In genomic region chr10:38994719-38995450, GRCm38 (mm10) we compare ENCODE assay signal across 28 mouse cellular contexts. TPM values are rescaled to one million over a fixed set of nuclear protein-coding genes. Genes with fewer than 3 reads are reported as not detected.
A peak's percentile ranks its signal among the peaks of the same experiment; 100 is the strongest.
DNase-seq lines count a peak whose midpoint lies in the region; ATAC-seq and TF ChIP-seq lines count a peak whose summit lies in the region.
"Had no signal": no experiment of that assay in that cellular context is flagged by ENCODE, and none has a peak within 500 bp of the region (broad histone marks: within the 10 kb centered on the region; RNA-seq: fewer than 3 reads in every experiment).

No protein-coding gene starts in this region.

- peak; percentile 88 for ATAC-seq in Patski
- ATAC-seq in forebrain, embryonic 13.5 days, result no peak
- ATAC-seq: forebrain, embryonic 15.5 days; liver, embryonic 12.5 days; midbrain, embryonic 13.5 days had no signal

- in situ Hi-C loops in Patski (cut with MboI; ENCODE audit: low pct_unique_long_range_greater_than_20kb), result no loop called here

- H3K4me1 ChIP-seq in heart, adult 2 months (ENCODE audit: control insufficient read depth, insufficient read depth, low read length), result peaks cover 13% of the 10 kb centered on the region
- H3K4me1 ChIP-seq in heart, embryonic 10.5 days, result 0 out of 2 replicates have a peak, but pooled peaks cover 5% of the 10 kb centered on the region
- no peaks in the 10 kb centered on the region for H3K4me1 ChIP-seq in forebrain, embryonic 13.5 days
- H3K4me1 ChIP-seq: forebrain, embryonic 15.5 days; hindbrain, embryonic 12.5 days; limb, embryonic 12.5 days; liver, embryonic 12.5 days; midbrain, embryonic 13.5 days; neural tube, embryonic 12.5 days had no signal

- WGBS in heart, adult 2 months, result 65% methylated on average over 9 of the region's 9 CpGs
- WGBS in heart, embryonic 10.5 days, result 85% methylated on average over 9 of the region's 9 CpGs
- WGBS in forebrain, embryonic 13.5 days, result 87% methylated on average over 9 of the region's 9 CpGs

- H3K36me3 ChIP-seq in heart, adult 2 months (ENCODE audit: control insufficient read depth, insufficient read depth, low read length), result peaks cover 43% of the 10 kb centered on the region
- H3K36me3 ChIP-seq in heart, embryonic 10.5 days, result peaks cover 4% of the 10 kb centered on the region; the same call in 1 of the 2 replicates
- no peaks in the 10 kb centered on the region for H3K36me3 ChIP-seq in forebrain, embryonic 13.5 days (ENCODE audit: poor library complexity, severe bottlenecking)
- H3K36me3 ChIP-seq: forebrain, embryonic 15.5 days; hindbrain, embryonic 12.5 days; kidney, embryonic 15.5 days; limb, embryonic 12.5 days; liver, embryonic 12.5 days; midbrain, embryonic 13.5 days; neural tube, embryonic 12.5 days had no signal

- peak overlapping the region; percentile 61 for H3K27ac ChIP-seq in heart, adult 2 months
- H3K27ac ChIP-seq in heart, embryonic 10.5 days, result no peak overlapping the region
- no peak overlapping the region for H3K27ac ChIP-seq in forebrain, embryonic 13.5 days
- H3K27ac ChIP-seq: forebrain, embryonic 15.5 days; heart, embryonic 13.5 days; hindbrain, embryonic 12.5 days; kidney, embryonic 15.5 days; limb, embryonic 12.5 days; liver, embryonic 12.5 days; midbrain, embryonic 13.5 days; neural tube, embryonic 12.5 days had no signal

- H3K9me3 ChIP-seq in heart, embryonic 10.5 days, result no peaks in the 10 kb centered on the region
- H3K9me3 ChIP-seq in forebrain, embryonic 13.5 days (replicated peaks), result no peaks in the 10 kb centered on the region
- H3K9me3 ChIP-seq: forebrain, embryonic 15.5 days; heart, embryonic 13.5 days; hindbrain, embryonic 12.5 days; kidney, embryonic 15.5 days; limb, embryonic 12.5 days; liver, embryonic 12.5 days; midbrain, embryonic 13.5 days; neural tube, embryonic 12.5 days had no signal

- TF ChIP-seq POLR2A in heart, adult 2 months (IDR thresholded peaks at IDR 0.05; ENCODE audit: insufficient read depth, low read depth, low read length), result no peak

- no peak for TF ChIP-seq EP300 in heart, adult 2 months (IDR thresholded peaks at IDR 0.05; ENCODE audit: insufficient read depth, low read depth, low read length)

- H3K9ac ChIP-seq in heart, adult 2 months (ENCODE audit: low read depth, low read length), result no peak overlapping the region
- H3K9ac ChIP-seq in forebrain, embryonic 13.5 days, result no peak overlapping the region
- H3K9ac ChIP-seq: forebrain, embryonic 15.5 days; heart, embryonic 13.5 days; hindbrain, embryonic 12.5 days; kidney, embryonic 15.5 days; limb, embryonic 12.5 days; liver, embryonic 12.5 days; midbrain, embryonic 13.5 days; neural tube, embryonic 12.5 days had no signal

- H3K4me2 ChIP-seq in forebrain, embryonic 13.5 days, result no peak overlapping the region
- H3K4me2 ChIP-seq: forebrain, embryonic 15.5 days; heart, embryonic 13.5 days; hindbrain, embryonic 12.5 days; kidney, embryonic 15.5 days; limb, embryonic 12.5 days; liver, embryonic 12.5 days; midbrain, embryonic 13.5 days; neural tube, embryonic 12.5 days had no signal

- no peak for TF ChIP-seq CTCF in heart, adult 2 months (IDR thresholded peaks at IDR 0.05)
- no peak for TF ChIP-seq CTCF in Patski (IDR thresholded peaks at IDR 0.05)

- H3K79me2 ChIP-seq in heart, adult 2 months (replicated peaks; ENCODE audit: control insufficient read depth, insufficient read depth, low read length), result peaks cover 6% of the 10 kb centered on the region

- intact Hi-C loops in heart, adult 2 months (cut with DNase I), result no loop called here

- CTCF ChIA-PET in Patski (lab: Charles Lee), result interaction anchor here (0.6 to 1.3 kb wide), 2 partner anchors 34 to 459 kb away, joined by 3 read pairs; no protein-coding TSS in a partner anchor

- POLR2A ChIA-PET in Patski (lab: Charles Lee), result interaction anchor here (0.6 to 1.5 kb wide), 2 partner anchors 14 to 119 kb away, joined by 5 read pairs; no protein-coding TSS in a partner anchor

- H3K27me3 ChIP-seq in heart, adult 2 months (ENCODE audit: control insufficient read depth, insufficient read depth, low read length), result no peaks in the 10 kb centered on the region
- H3K27me3 ChIP-seq in heart, embryonic 10.5 days (ENCODE audit: insufficient read depth, poor library complexity, severe bottlenecking), result no peaks in the 10 kb centered on the region
- no peaks in the 10 kb centered on the region for H3K27me3 ChIP-seq in Patski
- no peaks in the 10 kb centered on the region for H3K27me3 ChIP-seq in forebrain, embryonic 13.5 days
- H3K27me3 ChIP-seq: forebrain, embryonic 15.5 days; heart, embryonic 13.5 days; hindbrain, embryonic 12.5 days; kidney, embryonic 15.5 days; limb, embryonic 12.5 days; liver, embryonic 12.5 days; midbrain, embryonic 13.5 days; neural tube, embryonic 12.5 days had no signal

- DNase-seq in adrenal gland, postnatal 14 days, result peak; percentile 14
- no peak for DNase-seq in adrenal gland, adult 8-10 months
- DNase-seq in heart, adult 2 months, result no peak
- DNase-seq in heart, embryonic 10.5 days (ENCODE audit: low spot score), result no peak
- peak; percentile 57 for DNase-seq in Patski (ENCODE audit: low read depth, low spot score)
- DNase-seq in fibroblast of lung, adult 2 months (ENCODE audit: low read depth), result peak; percentile 87
- no peak for DNase-seq in frontal cortex, postnatal 14 days (ENCODE audit: low spot score in 2 of 2)
- DNase-seq: cerebellum, adult 2 months; cerebellum, postnatal 36 days; embryo, embryonic 11 days; heart, postnatal 14 days; kidney, adult 11 months; kidney, postnatal 36 days; layer of hippocampus, postnatal 36 days; lung, adult 2 months; right cerebral cortex, postnatal 25 days; thymus, postnatal 36 days had no signal

- H3K4me3 ChIP-seq in heart, adult 2 months, result no peak overlapping the region
- no peak overlapping the region for H3K4me3 ChIP-seq in heart, embryonic 10.5 days
- no peak overlapping the region for H3K4me3 ChIP-seq in forebrain, embryonic 13.5 days
- H3K4me3 ChIP-seq: erythroblast, embryonic 14.5 days; forebrain, embryonic 15.5 days; heart, embryonic 13.5 days; hindbrain, embryonic 12.5 days; kidney, embryonic 15.5 days; limb, embryonic 12.5 days; liver, embryonic 12.5 days; midbrain, embryonic 13.5 days; neural tube, embryonic 12.5 days had no signal

RNA-seq across cellular contexts. Expression of gene Lama4, which starts 29.6 kb away (rescaled TPM):
- total RNA-seq in adrenal gland, postnatal 14 days (2021), result 79.0 and 87.8 TPM in 2 replicates
- 10 to 100 TPM; 23.3 to 76.8 (median 55.6) TPM for total RNA-seq in adrenal gland, adult 8-10 months (2022)
- total RNA-seq in heart, adult 2 months (2021), result 10 to 100 TPM; 51.8 to 55.4 TPM
- 40.7 and 52.7 TPM in 2 replicates for polyA plus RNA-seq in heart, adult 2 months (2012; rRNA removed)
- polyA plus RNA-seq in heart, embryonic 10.5 days (2016; fragmentation: Nextera tagmentation; extraction: Ambion mirVana), result 60.0 and 129 TPM in 2 replicates
- polyA plus RNA-seq in Patski (2021), result 0.03 TPM
- polyA plus RNA-seq in forebrain, embryonic 13.5 days (2015; fragmentation: Nextera tagmentation; extraction: Ambion mirVana), result 11.2 and 13.3 TPM in 2 replicates
- total RNA-seq: granulocyte monocyte progenitor cell, adult 5-6 weeks had no signal
- polyA plus RNA-seq: erythroblast, embryonic 14.5 days had no signal

Comparison
In these comparisons a context has a peak if more than half of its experiments do, and no peak if none do; other contexts are left out.
1. DNase-seq: peak in adrenal gland, postnatal 14 days (single experiment), Patski (single experiment) and fibroblast of lung, adult 2 months (single experiment); none in adrenal gland, adult 8-10 months (single experiment), heart, adult 2 months (0 of 2), heart, embryonic 10.5 days (single experiment) and frontal cortex, postnatal 14 days (0 of 2).
2. RNA of gene Lama4, which starts 29.6 kb away (polyA plus RNA-seq): 60.0 to 129 TPM in heart, embryonic 10.5 days, 40.7 to 52.7 TPM in heart, adult 2 months and 11.2 to 13.3 TPM in forebrain, embryonic 13.5 days; 0.03 TPM in Patski (single experiment); every median in the first group is over 10 times any median in the second.